Mouse (Mus musculus): ENCODE results near the gene Pcdh19.

Pcdh19 gene

DNA sequence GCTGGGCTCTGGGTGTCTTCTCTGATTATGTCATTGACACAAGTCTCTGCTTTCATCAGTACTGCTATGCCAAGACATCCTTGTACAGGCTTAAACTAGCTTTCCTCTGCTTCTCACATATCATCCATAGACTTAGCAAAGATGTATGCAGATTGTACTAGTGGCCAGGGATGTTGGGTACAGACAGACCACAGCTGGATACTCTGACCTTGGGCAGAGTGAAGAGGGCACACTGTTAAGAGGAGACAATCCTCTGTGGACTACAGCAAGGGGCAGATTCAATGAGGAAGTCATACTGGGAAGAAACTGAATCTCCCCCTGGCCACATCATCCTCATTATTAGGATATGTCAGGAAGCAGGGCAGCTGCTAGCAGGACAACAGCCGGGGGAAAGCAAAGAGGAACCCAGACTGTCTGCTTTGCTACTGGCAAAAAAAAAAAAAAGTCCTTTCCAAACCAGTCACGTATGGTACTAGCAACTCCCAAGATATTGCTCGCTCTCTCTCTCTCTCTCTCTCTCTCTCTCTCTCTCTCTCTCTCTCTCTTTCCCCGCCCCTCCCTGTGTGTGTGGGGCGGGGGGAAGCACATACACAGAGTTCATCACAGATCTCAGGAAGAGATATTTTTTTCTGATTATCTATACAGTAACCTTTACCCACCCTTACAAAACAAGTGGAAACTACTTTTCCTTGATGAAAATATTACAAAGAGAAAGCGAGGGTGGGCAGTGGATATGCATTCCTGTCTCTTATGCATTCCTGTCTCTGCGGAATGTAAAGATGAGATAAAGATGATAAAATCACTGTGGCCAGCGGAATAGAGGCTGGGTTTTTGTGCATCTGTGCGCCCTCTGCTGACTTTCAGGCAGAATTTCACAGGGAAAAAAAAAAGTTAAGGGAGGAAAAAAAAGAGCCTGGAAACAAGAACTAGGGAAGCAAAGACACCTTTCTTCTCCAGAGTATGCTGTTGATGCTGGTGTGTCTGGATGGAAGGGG lies 31.2 kb downstream of the Pcdh19 start:
- no peak for DNase-seq

DNA sequence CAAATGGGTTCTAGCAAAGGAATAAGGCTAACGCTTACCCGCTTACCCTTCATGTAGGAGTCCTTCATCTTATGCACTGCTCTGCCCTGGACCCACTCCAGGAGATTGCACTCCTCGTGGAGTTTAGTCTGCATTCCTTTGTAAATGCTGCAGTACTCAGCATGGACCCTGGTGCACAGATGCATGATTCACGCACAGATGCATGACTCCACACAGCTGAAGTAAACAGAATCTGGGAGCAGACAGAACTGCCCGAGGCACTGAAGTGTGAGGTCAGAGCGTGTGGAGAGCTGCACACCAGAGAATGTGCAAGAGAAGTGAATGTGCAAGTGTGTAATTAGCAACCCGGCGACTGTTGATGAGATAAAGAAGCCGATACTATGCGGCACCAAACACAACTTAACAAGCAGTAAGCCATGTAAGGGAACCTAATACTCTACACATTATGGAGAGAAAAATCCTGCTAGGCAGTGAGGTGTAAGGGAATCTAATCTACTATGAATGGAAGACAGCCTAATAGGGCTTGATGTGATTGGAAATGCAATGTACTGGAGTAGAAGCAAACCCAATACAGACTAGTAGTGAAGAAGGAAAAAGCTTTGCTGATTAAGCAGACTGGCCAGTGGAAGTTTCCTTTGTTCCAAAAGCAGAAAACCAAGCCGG lies 32.8 kb downstream of the Pcdh19 start:
- no peak for DNase-seq

DNA sequence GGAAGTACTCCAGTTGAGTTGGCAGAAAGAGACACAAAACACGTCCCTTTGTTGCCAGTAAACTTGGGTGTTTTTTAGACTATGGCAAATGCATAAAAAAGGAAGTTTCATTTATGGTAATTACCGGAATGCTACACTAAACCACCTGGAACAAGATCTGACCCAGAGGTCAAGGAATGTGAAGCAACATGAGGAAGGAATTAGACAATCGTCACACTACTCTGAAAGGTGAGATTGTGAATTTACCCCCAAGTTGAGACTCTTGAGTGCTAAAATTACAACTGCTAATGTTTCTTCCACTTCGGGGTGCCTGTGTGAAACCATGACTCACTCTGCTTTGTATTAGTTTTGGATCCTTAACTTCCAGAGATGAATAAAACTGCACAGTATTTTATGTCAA lies 33.6 kb downstream of the Pcdh19 start:
- no peak for DNase-seq

DNA sequence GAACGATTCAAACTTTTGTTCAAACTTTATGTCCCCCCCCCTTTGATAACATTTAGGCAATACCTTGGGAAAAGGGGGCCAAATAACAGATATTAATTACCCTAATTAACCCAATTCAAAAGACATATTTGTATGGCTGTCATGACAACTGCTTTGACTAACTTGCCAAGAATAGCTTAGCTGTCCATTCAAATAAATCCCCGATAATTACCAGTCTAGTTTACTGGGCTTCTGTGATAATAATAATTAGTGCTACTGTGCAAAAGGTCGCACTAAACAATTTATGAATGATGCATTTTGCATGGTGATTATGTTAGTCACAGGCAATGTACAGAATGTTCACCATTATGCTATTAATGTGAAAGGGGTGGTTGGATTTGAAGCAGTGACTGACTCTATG lies 35.7 kb downstream of the Pcdh19 start:
- DNase-seq, result no peak

DNA sequence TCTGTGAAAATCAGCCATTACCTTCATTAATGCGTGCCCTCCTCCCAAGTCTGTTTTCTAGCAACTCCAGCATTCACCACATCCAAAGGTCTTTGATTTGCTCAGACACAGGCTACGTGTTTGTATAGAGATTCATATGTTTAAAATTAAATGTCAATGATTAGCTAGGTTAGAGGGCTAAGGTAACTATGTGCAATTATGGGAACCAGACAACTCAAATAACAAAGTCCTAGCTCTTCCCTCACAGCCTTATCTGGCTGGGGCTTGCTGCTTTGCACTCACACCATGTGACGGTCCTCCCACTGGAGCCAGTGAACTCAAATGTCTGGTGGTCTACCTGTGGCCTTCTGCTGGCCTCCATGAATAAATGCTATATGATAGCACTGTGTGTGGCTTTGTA lies 38.4 kb downstream of the Pcdh19 start:
- no peak for DNase-seq

DNA sequence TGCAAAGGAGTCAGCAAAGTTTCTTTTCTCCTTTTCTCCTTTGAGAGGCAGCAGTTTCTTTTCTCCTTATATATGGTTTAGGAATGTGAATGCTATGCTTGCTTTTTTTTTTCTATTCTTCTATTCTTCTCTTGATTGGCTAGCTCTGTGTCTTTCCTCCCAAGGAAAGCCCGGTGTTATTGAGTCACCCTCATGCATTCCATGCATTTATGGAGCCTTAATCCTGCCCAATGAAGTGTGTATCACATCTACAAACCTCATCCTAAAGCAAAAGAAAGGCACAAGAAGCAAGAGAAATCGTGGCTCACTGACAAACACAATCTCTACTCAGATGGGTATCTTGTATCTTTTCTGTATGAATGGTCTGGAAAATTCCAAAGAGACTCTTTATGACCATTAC lies 41.0 kb downstream of the Pcdh19 start:
- no peak for DNase-seq

DNA sequence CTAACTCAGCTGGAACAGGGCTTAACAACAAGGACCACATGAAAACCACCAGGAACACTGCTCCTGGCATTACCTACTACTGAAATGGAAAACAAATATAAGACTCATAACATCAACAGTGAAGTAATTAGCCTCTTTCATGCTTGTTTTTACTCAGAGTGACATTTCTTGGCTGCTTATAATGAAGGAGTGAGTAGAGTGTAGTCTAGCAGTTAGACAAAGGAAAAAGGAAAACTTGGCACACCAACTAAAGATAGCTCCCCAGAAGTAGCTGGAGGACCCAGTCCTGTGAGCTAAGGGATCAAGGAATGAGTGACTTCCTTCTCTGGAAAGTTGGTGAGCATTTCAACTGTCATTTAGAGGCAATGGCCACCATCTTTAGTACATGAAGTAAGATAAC lies 49.3 kb downstream of the Pcdh19 start:
- DNase-seq, result no peak

DNA sequence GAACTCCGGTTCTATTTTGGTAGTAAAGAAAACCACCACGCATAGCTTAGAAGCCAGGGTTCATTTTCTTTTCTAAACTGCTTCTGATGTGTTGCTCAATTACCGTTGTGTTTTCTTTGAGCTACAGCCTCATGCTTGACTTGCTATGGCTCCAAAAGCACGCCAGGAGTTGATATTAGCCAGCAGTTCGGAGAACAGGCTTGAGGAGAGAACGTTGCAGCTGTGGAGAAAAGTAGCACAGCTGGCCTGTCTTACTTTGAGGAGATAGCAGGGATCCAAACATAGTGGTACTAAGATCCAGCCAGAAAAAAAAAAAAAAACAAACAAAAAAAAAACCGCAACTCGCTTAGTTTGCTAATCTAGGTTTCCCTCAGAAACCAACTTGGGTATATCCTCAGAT lies 59.2 kb downstream of the Pcdh19 start:
- DNase-seq, result no peak

DNA sequence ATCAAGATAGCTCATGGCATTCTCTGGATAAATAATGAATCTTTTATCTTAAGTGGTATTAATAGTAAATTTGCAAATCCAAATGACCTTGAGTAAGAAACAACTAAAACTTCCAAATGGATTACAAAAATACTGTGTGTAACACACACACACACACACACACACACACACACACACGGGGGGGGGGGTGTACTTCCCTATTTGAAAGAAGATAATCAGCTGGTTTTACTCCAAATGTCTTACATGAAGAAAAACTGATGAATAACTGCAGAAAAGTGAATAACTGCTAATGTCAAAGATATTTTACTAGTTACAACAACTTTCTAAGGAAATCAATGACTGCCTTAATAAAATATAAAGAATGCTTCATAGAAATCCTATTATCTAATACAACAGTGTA lies 70.6 kb downstream of the Pcdh19 start:
- DNase-seq, result no peak

DNA sequence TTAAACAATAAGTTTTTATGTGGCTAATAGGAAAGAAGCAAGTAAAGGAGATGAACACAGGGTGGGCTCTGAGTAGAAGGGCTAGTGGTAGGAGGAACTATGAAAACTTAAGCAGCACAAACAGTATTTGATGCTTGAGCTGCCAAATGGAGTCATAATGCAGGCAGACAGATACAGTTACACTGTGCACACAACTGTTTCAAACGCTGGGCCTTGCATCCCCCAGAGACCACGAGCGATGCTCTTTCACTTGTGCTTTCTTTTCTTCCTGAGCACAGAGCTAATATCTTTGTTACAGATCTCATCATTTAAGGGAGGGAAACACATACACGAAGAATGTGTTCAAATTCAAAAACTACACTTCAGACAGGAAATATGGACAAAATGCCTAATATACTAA lies 83.0 kb downstream of the Pcdh19 start:
- DNase-seq, result no peak

DNA sequence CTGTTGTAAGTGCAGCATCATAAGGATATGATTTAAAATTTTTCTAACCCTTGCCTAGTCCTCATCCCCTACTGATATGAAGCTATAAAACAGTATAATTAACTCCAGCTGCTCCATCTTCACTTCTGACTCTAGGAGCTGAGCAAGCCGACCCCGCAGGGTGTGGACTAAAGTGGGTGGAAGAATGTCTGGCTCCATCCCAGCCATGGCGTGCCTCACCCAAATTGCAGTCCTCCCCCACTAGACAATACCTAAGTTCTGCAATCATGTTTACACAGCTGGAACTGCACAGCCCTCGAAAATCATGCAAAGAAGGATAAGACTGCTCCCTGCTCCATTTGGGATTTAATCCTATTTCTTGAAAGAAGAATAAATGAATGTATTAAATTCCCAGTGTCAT lies 84.5 kb downstream of the Pcdh19 start:
- no peak for DNase-seq

DNA sequence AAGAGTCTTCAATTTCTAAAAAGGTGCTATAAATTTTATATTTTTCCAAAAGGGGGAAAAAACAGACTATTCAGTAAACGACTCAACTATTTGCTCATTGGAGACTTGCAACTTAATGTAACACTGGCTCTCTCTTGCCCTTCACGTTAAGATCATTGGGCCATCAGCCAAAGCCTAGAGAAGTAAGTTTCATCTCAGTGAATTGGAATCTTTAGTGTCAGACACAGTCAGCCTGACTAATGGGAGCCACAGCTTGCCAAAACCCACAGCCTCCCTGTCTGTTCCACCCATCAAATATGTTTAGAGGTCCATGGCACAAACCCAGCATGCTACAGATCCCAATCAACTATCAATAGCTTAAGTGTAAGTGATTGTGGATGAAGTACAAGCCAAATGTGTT lies 86.7 kb downstream of the Pcdh19 start:
- no peak for DNase-seq

DNA sequence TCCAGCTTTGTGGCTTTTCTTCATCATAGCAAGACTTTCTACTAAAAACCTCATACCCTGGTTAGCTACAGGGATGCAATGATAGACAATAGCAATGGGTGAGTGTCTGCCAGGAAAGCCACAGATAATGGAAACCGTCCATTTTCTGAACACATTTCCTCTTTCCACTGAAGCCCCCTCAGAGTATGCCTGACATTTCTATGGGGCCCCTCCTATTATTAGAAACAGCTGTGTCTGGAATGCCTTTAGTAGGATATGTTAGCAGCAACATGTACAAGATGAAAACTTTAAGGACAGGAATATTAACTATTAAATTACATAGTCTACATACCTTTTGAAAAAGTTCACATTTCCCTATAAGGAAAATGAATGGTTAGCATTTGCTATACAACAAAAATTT lies 87.1 kb downstream of the Pcdh19 start:
- no peak for DNase-seq

DNA sequence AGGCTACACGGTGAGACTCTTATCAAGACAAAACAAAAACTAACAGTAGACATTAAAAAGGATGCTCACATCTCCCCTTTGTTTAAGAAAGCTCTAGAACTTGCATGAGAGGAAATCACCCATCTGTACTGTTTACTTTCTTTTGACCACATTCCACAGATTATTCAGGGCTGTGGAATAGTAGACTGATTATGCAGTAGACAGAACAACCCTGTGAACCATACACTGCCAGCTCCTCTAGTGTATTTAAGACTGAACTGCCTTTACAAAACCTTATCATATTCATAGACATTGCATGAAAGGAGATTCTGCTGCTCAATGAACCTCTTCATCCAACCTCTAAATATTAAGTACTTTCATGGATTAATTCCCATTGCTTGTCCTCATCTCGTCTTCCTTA lies 87.6 kb downstream of the Pcdh19 start:
- no peak for DNase-seq

DNA sequence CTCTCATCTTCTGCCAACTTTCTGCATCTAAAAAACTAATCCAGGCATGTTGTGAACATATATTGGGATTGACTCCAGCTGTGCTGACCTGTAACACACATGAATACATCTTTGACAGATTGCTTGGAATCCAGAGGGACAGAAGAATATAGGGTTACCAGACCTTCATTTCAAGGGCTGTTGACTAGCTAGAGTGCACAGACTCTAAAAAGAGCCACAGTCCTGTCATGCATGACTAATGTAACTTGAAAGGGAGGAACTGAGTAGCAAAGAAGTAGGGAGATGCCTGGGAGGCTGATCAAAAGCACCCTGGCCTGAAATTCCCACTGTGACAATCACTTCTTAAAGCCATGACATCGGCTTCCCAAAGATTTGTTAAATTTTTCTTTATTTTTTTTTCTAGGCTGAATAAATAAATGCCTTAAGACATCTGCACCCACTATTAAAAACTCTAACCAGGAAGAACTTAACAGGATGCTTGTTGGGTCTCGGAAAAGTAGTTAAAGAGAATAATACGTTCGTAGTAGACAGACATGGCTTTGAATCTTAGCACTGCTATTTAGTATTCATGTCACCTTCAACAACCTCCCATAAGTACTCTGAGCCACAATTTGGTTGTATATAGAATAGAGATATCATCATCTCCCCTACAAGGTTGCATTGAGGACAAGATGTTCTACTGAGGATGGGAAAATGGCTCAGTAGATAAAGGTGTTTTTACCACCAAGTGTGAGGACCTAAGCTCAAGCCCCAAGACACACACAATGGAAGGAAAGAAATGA lies 113.0 kb downstream of the Pcdh19 start:
- no peak for DNase-seq

DNA sequence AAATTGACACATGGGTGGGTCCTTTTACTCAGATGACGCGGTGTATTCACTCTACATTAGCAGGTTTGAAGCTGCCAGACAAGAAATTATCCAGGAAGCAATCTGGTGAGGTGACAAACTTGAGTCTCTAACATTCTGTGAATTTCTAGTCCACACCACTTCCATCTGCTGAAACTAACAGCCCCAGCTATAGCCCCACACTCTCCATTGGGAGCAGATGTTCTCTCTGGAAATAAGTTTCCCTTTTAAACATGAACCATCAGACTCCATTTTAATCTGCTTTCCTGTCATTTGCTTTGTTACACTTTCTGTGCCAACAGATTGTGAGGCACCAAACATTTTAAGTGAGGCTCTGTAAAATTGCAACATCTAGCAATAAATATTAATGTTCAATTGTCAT lies 123.4 kb downstream of the Pcdh19 start:
- no peak for DNase-seq

Measured in thymus, postnatal 36 days (tissue).